Mouse (Mus musculus): ENCODE measurements around the gene Sltm. TPM values are rescaled to one million over a fixed set of nuclear protein-coding genes. Genes with fewer than 3 reads are reported as not detected.
"Not testable (repeated sequence)": the region's sequence is repeated elsewhere in the genome, so short reads cannot be mapped to it uniquely, and the experiment has no call there.

The Sltm gene
- total and polyA plus RNA-seq, 3 experiments, result 37.6 to 94.5 (median 42.4) TPM

DNA sequence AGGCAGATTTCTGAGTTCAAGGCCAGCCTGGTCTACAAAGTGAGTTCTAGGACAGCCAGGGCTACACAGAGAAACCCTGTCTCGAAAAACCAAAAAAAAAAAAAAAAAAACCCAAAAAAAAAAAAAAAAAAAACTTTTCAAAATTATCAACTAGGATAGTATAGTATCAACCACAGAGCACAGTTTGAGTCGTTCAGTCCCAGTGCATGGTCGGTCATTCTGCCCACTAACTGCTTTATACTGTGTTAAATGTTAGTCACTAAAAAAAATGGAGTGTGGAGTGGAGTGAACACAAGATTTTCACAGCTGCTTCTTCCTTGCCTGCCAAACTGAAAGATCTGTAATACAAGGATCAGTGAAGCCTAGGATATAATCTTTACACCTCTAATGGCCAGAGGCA, 4.0 kb downstream of the Sltm start:
- dilution Hi-C loops (cut with MboI; ENCODE audit: extremely low pct_ligation_motif_present, extremely low pct_unique_long_range_greater_than_20kb, low sequenced_read_pairs), result not testable (repeated sequence)

DNA sequence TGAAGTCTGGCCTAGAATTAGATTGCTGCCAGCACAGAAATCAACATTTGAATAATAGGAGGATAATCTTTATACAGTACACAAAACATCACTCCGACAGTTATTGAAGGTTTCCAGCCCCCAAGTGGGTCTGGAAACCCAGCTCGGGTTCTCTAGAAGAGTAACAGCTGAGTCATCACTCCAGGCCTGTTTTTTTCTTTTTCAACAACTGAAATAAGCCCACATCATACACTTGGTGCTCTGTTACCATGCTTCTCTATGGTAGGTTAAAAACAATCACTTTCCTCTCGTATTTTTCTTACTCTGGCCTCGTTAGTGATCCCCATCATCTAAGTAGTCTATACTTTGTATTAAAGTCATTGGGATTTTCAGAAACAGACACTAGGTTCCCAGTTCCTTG, 5.8 kb downstream of the Sltm start:
- no peak overlapping the region for H3K27ac ChIP-seq (ENCODE audit: insufficient read depth, low read depth)
- no peak for DNase-seq (ENCODE audit: extremely low read depth)
- no peak overlapping the region for H3K4me2 ChIP-seq (ENCODE audit: insufficient read depth, low read depth, poor library complexity, severe bottlenecking)
- no peak overlapping the region for H3K9ac ChIP-seq (ENCODE audit: insufficient read depth, low read depth)
- peaks cover 58% of the 10 kb centered on the region for H3K79me2 ChIP-seq (replicated peaks; ENCODE audit: control insufficient read depth, extremely low read depth, insufficient read depth, poor library complexity, severe bottlenecking)
- H3K27me3 ChIP-seq (replicated peaks), result no peaks in the 10 kb centered on the region
- no peaks in the 10 kb centered on the region for H3K9me3 ChIP-seq (replicated peaks; ENCODE audit: low read length)
- TF ChIP-seq MAFK (IDR thresholded peaks at IDR 0.05; ENCODE audit: insufficient replicate concordance, low read length) (peak; percentile 14; the same call in 1 of the 2 replicates), NELFE (IDR thresholded peaks at IDR 0.05; ENCODE audit: low read depth, low read length) (no peak), IRF4 (IDR thresholded peaks at IDR 0.05; ENCODE audit: low read depth, low read length) (no peak)
- H3K4me3 ChIP-seq (replicated peaks in 1 of 3; ENCODE audit: low read depth in 2 of 3, low read length in 2 of 3, poor library complexity in 1 of 3), result no peak overlapping the region
- peaks cover 0 to 27% of the 10 kb centered on the region in 2 experiments; a peak in 2 of 4 replicates for H3K4me1 ChIP-seq (ENCODE audit: control insufficient read depth in 1 of 2, insufficient read depth in 2 of 2)
- in situ Hi-C loops (cut with MboI; ENCODE audit: low pct_ligation_motif_present, low pct_unique_long_range_greater_than_20kb, low sequenced_read_pairs) (no loop called here), dilution Hi-C loops (cut with MboI; ENCODE audit: extremely low pct_ligation_motif_present, extremely low pct_unique_long_range_greater_than_20kb, low sequenced_read_pairs) (no loop called here)
- H3K36me3 ChIP-seq (replicated peaks in 1 of 2; ENCODE audit: control insufficient read depth in 1 of 2, insufficient read depth in 1 of 2, low read length in 1 of 2), result peaks cover 12 to 51% of the 10 kb centered on the region in 2 experiments

More for the DNA sequence above, 4.0 kb downstream of the Sltm start:
- Histone ChIP-seq H3K4me1 (ENCODE audit: control insufficient read depth in 1 of 2, insufficient read depth in 2 of 2) (peaks cover 0 to 27% of the 10 kb centered on the region in 2 experiments; a peak in 2 of 4 replicates), H3K36me3 (replicated peaks in 1 of 2; ENCODE audit: control insufficient read depth in 1 of 2, insufficient read depth in 1 of 2, low read length in 1 of 2) (peaks cover 9 to 36% of the 10 kb centered on the region in 2 experiments), H3K79me2 (replicated peaks; ENCODE audit: control insufficient read depth, extremely low read depth, insufficient read depth, poor library complexity, severe bottlenecking) (peaks cover 48% of the 10 kb centered on the region)
- TF ChIP-seq ZNF384 (IDR thresholded peaks at IDR 0.05; ENCODE audit: low read depth, low read length), result peak; percentile 37
- H3K4me2 ChIP-seq (ENCODE audit: insufficient read depth, low read depth, poor library complexity, severe bottlenecking); in situ Hi-C loops (cut with MboI; ENCODE audit: low pct_ligation_motif_present, low pct_unique_long_range_greater_than_20kb, low sequenced_read_pairs); H3K4me3 ChIP-seq (replicated peaks in 1 of 3; ENCODE audit: low read depth in 2 of 3, low read length in 2 of 3, poor library complexity in 1 of 3); H3K27me3 ChIP-seq (replicated peaks); DNase-seq (ENCODE audit: extremely low read depth); H3K27ac ChIP-seq (ENCODE audit: insufficient read depth, low read depth); H3K9ac ChIP-seq (ENCODE audit: insufficient read depth, low read depth); H3K9me3 ChIP-seq (replicated peaks; ENCODE audit: low read length): not testable (repeated sequence)

GRCm38 (mm10) chr9:70551524-70551923, 9.0 kb downstream of the Sltm start:
- no peak overlapping the region for H3K9ac ChIP-seq (ENCODE audit: insufficient read depth, low read depth)
- peaks cover 17 to 64% of the 10 kb centered on the region in 2 experiments for H3K36me3 ChIP-seq (replicated peaks in 1 of 2; ENCODE audit: control insufficient read depth in 1 of 2, insufficient read depth in 1 of 2, low read length in 1 of 2)
- H3K79me2 ChIP-seq (replicated peaks; ENCODE audit: control insufficient read depth, extremely low read depth, insufficient read depth, poor library complexity, severe bottlenecking), result peaks cover 48% of the 10 kb centered on the region
- H3K27me3 ChIP-seq (replicated peaks), result no peaks in the 10 kb centered on the region
- H3K27ac ChIP-seq (ENCODE audit: insufficient read depth, low read depth), result no peak overlapping the region
- dilution Hi-C loops (cut with MboI; ENCODE audit: extremely low pct_ligation_motif_present, extremely low pct_unique_long_range_greater_than_20kb, low sequenced_read_pairs), result no loop called here
- TF ChIP-seq SIN3A (IDR thresholded peaks at IDR 0.05; ENCODE audit: low read length) (no peak), HCFC1 (IDR thresholded peaks at IDR 0.05; ENCODE audit: low read depth, low read length) (no peak), TBP (conservative IDR thresholded peaks at IDR 0.05; ENCODE audit: low read depth, low read length) (no peak), ETS1 (conservative IDR thresholded peaks at IDR 0.05; ENCODE audit: low read depth, low read length) (no peak), ZMIZ1 (IDR thresholded peaks at IDR 0.05; ENCODE audit: low read depth, low read length) (no peak), RAD21 (IDR thresholded peaks at IDR 0.05; ENCODE audit: low read depth, low read length) (no peak), MXI1 (IDR thresholded peaks at IDR 0.05; ENCODE audit: low read depth, low read length) (no peak), GABPA (IDR thresholded peaks at IDR 0.05; ENCODE audit: insufficient replicate concordance, low read depth, low read length) (no peak), MAFK (IDR thresholded peaks at IDR 0.05; ENCODE audit: insufficient replicate concordance, low read length) (no peak), SMC3 (IDR thresholded peaks at IDR 0.05; ENCODE audit: low read depth, low read length) (no peak), ZKSCAN1 (IDR thresholded peaks at IDR 0.05; ENCODE audit: borderline replicate concordance, low read depth, low read length) (no peak), MEF2A (IDR thresholded peaks at IDR 0.05; ENCODE audit: borderline replicate concordance, low read depth, low read length) (no peak), RCOR1 (conservative IDR thresholded peaks at IDR 0.05; ENCODE audit: low read depth, low read length) (no peak)
- H3K9me3 ChIP-seq (replicated peaks; ENCODE audit: low read length), result no peaks in the 10 kb centered on the region
- H3K4me1 ChIP-seq (ENCODE audit: control insufficient read depth in 1 of 2, insufficient read depth in 2 of 2), result peaks cover 0 to 15% of the 10 kb centered on the region in 2 experiments; a peak in 2 of 4 replicates
- H3K4me2 ChIP-seq (ENCODE audit: insufficient read depth, low read depth, poor library complexity, severe bottlenecking), result no peak overlapping the region
- no peak overlapping the region for H3K4me3 ChIP-seq (replicated peaks in 1 of 3; ENCODE audit: low read depth in 2 of 3, low read length in 2 of 3, poor library complexity in 1 of 3)
- in situ Hi-C loops (cut with MboI; ENCODE audit: low pct_ligation_motif_present, low pct_unique_long_range_greater_than_20kb, low sequenced_read_pairs), result no loop called here
- DNase-seq (ENCODE audit: extremely low read depth), result no peak

Measured in CH12.LX (cell line).